Mouse (Mus musculus) thymus, postnatal 25 days (tissue): ENCODE measurements around the gene Atoh7.
A peak's percentile ranks its signal among the peaks of the same experiment; 100 is the strongest.

Experiments used
- DNase-seq: peaks from one replicate; pipeline ENCODE4 v3.0.0; 2022

Atoh7 gene

GRCm38 (mm10) chr10:63099941-63100562, 601 bp downstream of the Atoh7 start:
- DNase-seq: peak; percentile 24

GRCm38 (mm10) chr10:63100657-63101056, 1.2 kb downstream of the Atoh7 start:
- DNase-seq: no peak

GRCm38 (mm10) chr10:63113027-63113604, 13.7 kb downstream of the Atoh7 start:
- DNase-seq: no peak

- DNase-seq: no peak
These were observed 14.4 kb downstream of the Atoh7 start for GRCm38 (mm10) chr10:63113716-63114360.

- no peak for DNase-seq
These were observed 16.4 kb downstream of the Atoh7 start for GRCm38 (mm10) chr10:63115881-63116280.

- no peak for DNase-seq
These were observed 16.9 kb downstream of the Atoh7 start for GRCm38 (mm10) chr10:63116376-63116775.

- no peak for DNase-seq
These were observed 18.1 kb downstream of the Atoh7 start for GRCm38 (mm10) chr10:63117583-63117982.

- no peak for DNase-seq
These were observed 20.5 kb downstream of the Atoh7 start for GRCm38 (mm10) chr10:63119916-63120315.

DNA sequence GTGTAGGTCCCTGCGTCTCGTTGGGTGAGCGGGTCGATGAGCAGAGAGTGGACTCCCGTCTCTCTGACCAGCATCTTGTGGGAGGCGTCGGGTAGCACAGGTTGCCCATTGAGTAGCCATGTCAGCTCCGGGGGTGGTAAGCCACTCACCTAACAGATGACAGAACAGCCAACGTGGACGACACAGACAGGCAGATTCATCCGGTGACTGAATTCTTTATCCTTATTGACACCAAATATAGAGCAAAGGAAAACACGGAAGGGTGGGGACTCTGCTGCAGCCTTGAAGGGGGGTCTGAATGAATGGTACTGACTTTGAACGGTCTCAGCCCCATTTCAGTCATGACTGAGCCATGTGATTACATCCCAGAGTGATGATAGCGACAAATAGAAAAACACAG, 22.5 kb downstream of the Atoh7 start:
- DNase-seq: no peak

DNA sequence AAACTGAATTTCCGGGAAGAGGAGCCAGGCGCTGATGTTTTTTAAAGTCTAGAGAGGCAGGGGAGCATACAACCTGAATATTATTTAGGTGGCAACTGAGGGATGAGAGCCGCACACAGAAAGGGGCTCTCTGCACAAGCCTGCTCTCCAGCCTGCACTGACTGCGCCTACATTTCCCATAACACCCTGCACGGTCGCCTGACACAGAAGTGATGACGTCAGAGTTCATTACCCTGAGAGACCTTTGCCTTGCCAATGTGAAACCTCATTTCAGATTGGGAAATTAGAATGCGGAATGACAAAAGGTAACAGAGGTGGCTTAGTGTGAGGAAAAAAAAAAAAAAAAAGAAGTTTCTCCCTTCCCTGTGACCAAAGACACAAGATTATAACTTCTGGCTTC, 23.1 kb downstream of the Atoh7 start:
- DNase-seq: no peak

DNA sequence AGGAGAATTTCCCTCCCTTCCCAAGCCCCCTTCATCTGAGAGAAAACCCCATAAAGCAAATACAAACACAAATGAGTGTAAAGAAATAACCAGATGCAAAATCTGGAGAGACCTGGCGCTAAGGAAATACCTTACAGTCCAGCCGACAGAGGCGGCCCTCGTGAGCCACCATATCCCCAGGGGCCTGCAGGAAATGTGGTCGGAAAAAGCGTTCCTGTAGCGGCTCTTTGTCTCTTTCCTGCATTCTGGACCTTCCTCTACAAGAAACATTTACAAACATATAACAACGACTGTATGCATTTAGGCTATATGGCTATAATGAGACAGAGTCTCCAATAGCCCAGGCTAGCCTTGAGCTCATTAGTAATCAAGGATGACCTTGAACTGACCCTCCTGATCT, 23.7 kb downstream of the Atoh7 start:
- DNase-seq: no peak

- no peak for DNase-seq
These were observed 24.6 kb downstream of the Atoh7 start for GRCm38 (mm10) chr10:63124016-63124415.

GRCm38 (mm10) chr10:63125343-63125742, 25.9 kb downstream of the Atoh7 start:
- DNase-seq: no peak

DNA sequence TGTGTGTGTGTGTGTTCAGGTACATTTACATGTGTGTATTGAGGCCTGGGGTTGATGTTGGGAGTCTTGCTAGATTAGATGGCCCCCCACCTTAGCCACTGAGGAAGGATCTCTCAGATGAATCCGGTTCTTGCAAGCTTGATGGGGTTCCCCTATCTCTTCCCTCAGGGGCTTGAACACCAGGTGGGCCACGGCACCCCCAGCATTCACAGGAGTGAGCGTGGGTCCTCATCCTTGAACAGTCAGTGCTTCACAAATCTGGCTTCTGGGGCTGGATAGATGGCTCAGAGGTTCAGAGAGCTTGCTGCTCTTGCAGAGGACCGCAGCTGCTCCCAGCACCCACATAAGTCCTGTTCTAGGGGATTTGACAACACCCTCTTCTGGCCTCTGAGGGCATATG, 26.7 kb downstream of the Atoh7 start:
- no peak for DNase-seq

GRCm38 (mm10) chr10:63127156-63127555, 27.7 kb downstream of the Atoh7 start:
- no peak for DNase-seq

GRCm38 (mm10) chr10:63128256-63128655, 28.8 kb downstream of the Atoh7 start:
- no peak for DNase-seq

GRCm38 (mm10) chr10:63130500-63130899, 31.0 kb downstream of the Atoh7 start:
- DNase-seq: no peak

- no peak for DNase-seq
These were observed 32.9 kb downstream of the Atoh7 start for GRCm38 (mm10) chr10:63132356-63132755.

- no peak for DNase-seq
These were observed 33.9 kb downstream of the Atoh7 start for GRCm38 (mm10) chr10:63133326-63133725.

DNA sequence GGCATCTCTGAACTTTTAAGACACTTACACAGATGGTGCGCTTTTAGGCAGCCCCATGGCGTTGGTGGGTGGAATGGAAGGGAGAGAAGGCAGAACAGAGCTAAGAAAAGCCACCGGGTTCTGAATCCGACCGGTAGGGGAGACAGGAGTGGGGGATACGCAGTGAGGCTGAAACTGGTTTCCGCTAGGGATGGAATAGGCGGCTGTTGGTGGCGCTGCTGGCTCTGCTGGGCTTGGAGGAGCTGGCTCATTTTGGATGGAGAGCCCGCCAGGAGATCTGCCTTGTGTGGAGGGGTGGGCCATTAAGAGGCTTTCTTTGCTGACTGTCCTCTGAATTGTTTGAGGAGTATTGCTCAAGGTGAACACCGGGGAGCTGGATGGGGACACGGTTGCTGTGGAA, 36.2 kb downstream of the Atoh7 start:
- no peak for DNase-seq

DNA sequence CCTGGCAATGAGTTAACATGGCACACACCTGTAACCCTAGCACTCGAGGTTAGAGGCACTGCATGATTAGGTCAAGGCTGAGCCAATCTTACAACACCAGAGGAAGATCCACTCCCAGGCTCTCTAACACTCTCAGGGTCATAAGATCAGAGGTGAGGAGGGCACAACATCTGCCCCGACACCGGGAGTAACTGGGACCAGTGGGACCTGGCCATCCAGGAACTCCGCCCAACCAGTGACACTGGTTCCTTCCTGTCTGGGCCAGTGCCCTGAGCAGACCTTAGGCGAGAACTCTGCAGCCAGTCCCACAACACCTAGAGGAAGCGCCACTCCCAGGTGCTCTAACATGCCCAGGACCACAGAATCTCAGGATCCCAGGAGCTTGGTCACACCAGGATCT, 37.0 kb downstream of the Atoh7 start:
- DNase-seq: no peak

GRCm38 (mm10) chr10:63142660-63143059, 43.2 kb downstream of the Atoh7 start:
- no peak for DNase-seq
